Mouse (Mus musculus) embryonic stem cell, embryonic (primary cell): ENCODE measurements at regions not wholly inside any gene's neighbourhood (a gene's known extent, or its start where the extent isn't known, plus 50 kb on each side); places are given as distances from the start of the nearest gene placed in this dataset.

Experiments used
- CTCF ChIA-PET, 4 experiments: fragments of 300-600 bp in 2 of 4; fragments of 350-600 bp in 2 of 4; sonication (Branson Sonifier 250); formaldehyde crosslinking; loops; one replicate each; lab custom pipeline; 2022; ENCODE audit warnings: inconsistent platforms in 2 of 4; lab: Charles Lee
- POLR2A ChIA-PET, 4 experiments: fragments of 300-600 bp in 2 of 4; fragments of 350-600 bp in 2 of 4; sonication (Branson Sonifier 250); formaldehyde crosslinking; loops; one replicate each; lab custom pipeline; 2022; ENCODE audit warnings: antibody characterized with exemption in 4 of 4, inconsistent platforms in 1 of 4; lab: Charles Lee

DNA sequence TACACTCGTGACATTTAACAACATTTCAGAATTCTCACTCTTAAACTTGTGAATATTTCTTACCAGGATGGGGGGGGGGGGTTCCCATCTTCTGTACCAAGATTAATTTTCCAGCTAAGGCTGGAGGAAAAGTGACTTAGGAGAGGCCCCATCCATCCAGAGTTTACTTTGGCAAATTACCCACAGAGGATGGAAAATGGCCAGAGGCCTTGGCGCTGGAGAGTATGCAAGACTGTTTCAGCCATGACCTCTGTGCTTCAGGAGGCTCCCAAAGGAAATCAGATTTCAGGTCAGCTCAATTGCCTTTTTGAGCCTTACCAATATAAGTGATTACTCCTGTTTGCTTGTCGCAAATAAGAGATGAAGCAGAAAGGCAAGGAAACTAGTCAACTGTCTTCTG lies 143.4 kb upstream of the F930015N05Rik start:
- ChIA-PET CTCF (no interaction called here), POLR2A (no interaction called here)

DNA sequence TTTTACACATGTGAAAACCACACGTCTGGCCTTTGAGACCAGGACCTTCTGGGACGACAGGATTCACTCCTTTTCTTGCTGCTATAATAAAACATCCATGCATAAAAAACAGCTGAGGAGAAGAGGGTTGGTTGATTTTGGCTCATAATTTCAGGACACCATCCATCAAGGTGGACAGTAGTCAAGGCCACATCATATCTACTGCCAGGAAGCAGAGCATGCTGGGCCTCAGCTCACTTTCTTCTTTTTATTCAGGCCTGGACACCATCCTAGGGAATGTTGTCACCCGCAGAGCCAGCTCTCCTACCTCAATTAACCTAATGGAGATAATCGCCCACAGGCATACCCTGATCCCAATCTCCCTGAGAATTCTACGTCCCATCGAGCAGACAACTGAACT lies 149.6 kb upstream of the F930015N05Rik start:
- POLR2A ChIA-PET, result no interaction called here
- CTCF ChIA-PET, result no interaction called here

DNA sequence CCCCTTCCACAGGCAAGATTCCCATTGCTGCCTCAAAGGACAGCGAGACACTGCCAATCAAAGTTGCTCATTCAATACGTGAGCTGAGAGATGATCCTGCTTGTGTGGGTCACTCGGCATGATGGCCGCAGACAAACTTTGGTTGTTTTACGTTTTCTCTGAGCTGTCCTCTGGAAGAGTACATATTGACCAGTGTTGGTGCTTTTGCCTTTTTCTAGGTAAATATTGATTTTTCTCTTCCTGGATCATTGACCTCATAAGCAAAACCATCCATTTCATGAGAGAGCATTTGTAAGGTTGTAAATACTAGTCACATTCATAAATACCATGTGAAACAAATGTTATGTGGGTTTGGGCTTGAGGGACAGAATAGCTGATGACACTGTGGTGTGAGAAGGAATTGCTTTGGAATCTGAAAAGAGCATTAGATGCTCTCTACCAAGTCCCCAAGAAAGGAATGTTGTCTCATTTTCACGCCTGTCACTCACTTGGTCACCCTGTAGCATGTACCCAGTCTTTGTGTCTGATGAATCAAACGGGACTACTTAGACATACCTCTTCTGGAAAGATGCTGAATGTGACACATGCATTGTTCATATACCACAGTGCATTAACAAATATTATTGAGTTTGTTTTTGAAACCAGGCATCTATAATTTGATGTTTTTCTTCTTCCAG lies 150.7 kb upstream of the F930015N05Rik start:
- POLR2A ChIA-PET, result no interaction called here
- CTCF ChIA-PET, result no interaction called here

DNA sequence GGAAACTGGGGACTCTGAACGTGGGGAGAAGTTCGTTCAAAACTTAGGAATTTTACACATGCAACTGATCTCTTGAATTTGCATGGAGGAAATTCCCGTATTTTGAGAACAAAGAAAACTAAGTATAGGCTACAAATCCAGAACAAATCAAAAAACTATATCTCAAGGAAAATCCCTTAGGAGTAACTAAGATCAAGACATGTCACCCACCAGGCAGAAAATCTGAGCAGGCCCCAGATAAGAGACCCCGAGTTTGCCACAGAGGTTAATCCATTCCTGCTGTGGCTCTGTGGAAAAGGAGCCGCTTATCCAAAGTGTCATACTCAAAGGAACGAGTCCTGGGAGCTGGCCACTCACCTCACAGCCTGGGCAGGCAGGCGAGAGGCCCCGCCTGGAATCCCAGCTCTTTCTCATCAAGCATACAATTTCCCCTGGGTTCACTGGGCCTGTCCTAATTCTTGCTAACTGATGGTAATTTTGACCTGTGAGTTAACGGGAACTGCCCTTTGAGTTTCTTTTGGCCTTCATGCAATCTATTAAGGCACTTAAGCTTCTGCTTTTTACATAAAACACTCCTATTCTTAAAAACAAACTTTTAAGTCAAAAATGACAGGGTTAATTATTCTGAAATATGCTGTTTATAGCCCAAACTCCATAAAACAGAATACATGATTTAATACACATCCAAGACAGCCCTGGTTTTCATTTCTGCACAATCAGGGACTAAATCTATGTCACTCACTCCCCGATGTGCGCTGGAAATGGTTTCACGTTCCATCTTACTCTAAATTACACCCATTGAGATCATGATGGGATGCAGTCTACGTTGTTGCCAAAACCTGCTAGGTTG lies 151.5 kb upstream of the F930015N05Rik start:
- CTCF ChIA-PET, result no interaction called here

DNA sequence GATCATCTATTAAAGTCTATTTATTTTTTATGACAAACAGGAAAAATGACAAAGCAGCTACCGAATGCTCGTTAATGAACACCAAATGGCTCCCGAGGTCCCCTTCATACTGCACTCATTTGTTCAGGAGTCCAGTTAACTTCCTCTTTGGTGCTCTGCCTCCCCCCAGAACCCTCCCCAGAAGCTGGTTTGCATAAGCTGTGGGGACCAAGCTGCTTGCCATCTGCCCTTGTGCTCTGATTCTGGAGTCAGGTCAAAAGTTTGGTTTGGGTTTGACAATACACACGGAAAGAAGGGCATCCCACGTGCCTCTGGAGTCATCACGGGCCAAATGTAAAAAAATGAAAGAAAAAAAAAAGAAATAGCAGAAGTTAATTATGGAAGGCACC lies 152.1 kb upstream of the F930015N05Rik start:
- POLR2A ChIA-PET, result no interaction called here

More for the DNA sequence above, 151.5 kb upstream of the F930015N05Rik start:
- POLR2A ChIA-PET, result no interaction called here

DNA sequence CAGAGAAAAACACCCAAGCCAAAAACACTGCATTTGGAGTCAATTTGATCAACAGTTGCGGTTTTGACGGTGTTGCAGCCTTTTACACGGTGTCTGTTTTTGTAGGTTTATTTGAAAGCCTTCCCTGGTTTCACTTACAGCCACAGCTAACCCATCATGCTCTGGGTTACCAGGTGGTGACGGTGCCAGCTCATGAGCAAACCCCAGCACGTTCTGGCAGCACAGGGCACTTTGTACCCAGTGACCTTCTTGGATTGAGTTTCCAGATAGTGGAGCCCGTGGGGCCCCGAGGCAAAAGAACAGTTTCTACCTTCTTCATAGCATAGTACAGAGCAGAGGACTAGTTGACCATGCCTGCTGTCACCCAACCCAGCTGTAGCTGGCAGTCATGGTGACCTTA lies 152.6 kb upstream of the F930015N05Rik start:
- POLR2A ChIA-PET, result no interaction called here
- CTCF ChIA-PET, result interaction anchor here in 1 of 4 experiments (0.6 kb wide), 1 partner anchor 309 kb away, joined by 3 read pairs; no protein-coding TSS in a partner anchor

More for the DNA sequence above, 152.1 kb upstream of the F930015N05Rik start:
- CTCF ChIA-PET, result no interaction called here

DNA sequence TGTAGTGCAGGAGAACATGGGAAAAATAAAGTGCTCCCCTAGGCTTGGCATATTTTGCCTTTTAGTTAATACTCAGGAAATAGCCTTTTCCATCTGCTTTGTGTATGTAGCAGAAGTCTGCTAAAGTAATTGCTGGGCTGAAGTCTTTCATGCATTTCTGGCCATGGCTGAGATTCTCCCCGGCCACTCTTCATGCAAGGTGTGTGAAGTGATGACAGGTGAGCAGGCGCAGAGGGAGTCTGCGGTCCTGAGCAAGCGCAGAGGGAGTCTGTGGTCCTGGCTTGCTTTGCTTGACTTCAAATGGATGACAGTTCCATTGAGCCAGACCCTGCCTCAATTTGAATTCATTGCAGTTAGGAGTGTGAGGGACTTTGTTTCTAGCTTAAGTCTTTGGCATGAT lies 153.6 kb upstream of the F930015N05Rik start:
- ChIA-PET POLR2A (no interaction called here), CTCF (no interaction called here)

DNA sequence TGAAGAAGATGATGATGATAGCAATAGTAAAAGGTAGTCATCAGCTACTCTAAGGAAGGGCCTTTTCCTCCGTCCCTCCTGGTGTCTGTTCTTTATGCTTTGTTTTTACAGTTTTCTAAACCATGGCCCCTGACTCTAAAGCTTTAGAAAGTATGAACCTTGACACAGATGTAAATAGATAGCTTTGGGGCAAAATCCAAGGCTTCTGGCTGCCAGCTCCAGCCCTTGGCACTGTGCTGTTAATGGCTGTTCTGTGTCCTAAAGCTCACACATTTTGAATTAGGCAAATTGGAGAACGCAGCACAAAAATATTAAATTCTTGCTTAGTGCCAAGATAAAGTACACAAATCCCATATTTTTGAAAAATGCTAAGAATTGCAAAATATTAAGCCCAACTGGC lies 155.8 kb upstream of the F930015N05Rik start:
- POLR2A ChIA-PET, result no interaction called here

DNA sequence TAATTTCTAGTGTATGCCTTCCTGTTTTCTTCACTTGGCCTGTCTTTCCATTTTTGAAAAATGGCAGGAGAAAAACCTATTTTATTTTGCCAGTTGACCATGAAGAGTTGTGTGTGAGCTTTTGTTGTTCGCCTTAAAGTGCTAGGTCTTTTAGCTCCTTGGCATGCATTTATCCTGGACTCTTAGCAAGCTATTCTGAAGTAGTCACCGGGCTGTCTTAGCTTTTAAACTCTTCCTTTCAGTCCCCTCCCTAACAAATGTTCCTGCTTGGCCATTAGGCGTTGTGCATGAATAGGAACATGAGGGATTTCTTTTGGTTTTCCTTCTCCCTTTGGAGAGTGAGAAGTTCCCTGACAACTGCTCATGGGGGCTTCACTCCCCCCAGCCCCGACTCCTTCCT lies 160.9 kb upstream of the F930015N05Rik start:
- ChIA-PET POLR2A (no interaction called here), CTCF (no interaction called here)

More for the DNA sequence above, 155.8 kb upstream of the F930015N05Rik start:
- CTCF ChIA-PET, result no interaction called here

DNA sequence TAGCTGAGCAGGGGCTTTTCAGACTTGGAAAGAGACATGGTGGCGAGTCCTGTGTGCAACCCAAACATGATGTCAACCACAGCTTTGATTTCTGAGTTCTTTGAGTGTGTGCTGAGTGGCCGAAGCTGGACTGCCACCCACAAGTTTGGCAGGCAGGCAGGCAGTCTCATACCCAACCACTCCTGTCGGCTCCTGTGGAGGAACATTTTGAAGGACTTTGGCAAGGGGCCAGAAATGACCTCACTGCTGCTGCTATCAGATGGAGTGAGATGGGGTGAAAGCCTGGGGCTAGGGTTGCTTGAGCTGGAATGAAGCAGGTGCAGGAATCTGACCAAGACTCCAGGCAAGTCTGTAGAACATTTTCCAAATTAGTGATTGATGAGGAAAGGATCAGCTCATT lies 162.7 kb upstream of the F930015N05Rik start:
- CTCF ChIA-PET, result no interaction called here

DNA sequence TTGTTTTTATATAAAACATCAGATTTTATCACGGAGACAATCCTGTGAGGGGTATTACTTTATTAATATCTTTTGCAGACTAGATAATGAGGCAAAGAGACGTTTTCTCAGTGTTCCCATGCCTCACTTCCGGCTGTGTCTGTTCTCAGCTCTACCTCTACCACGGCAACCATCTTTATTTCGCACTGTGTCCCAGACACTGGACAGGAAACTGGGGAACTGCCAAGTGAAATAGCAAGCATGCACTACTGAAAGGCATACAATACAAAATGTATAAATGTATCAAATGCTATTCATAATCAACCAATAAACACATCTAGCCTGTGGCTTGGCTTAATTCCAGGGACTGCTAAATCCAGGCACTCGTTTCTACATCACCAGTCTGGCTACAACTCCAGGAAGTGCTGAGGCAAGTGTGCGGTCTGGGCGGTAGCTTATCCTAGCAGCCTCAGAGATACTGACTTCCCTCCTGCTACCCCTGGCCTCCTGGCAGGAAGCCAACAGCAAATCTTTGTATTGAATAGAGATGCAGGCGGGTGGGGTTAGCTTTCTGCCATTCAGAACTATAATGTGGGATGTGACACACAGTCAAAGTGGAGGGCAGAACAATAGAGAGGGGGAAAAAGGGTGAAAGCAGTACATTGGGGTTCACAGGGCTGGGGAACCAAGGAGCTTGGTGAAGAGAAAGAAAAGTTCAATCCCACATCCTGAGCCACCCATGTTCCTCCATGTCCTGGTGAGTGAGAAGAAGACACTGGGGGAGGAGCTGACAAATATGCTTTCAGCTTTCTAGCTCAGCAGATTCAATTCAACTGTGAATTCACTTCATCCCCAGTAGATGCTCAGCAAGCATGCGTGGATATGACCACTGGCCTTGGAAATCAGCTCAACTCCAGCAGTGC lies 164.0 kb upstream of the F930015N05Rik start:
- ChIA-PET CTCF (no interaction called here), POLR2A (no interaction called here)

More for the DNA sequence above, 162.7 kb upstream of the F930015N05Rik start:
- POLR2A ChIA-PET, result no interaction called here

DNA sequence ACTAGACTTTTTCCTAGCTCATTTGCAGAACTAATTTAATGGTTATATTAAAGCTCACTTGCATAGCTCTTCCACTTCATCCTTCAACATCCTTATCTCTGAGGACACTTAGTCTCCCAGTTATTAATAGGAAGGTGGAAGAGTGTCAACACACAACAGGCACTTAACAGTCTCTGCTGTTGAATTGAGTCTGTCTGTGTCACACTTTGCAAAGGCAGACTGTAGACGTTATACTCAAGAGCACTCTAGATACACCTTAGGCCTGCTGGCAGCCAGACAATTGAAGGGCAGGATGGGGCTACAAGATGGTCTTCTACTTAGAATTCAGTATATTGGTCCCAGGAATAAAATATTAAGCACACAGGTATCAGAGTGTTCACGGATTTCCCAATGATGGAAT lies 172.6 kb upstream of the F930015N05Rik start:
- POLR2A ChIA-PET, result no interaction called here
- CTCF ChIA-PET, result no interaction called here

DNA sequence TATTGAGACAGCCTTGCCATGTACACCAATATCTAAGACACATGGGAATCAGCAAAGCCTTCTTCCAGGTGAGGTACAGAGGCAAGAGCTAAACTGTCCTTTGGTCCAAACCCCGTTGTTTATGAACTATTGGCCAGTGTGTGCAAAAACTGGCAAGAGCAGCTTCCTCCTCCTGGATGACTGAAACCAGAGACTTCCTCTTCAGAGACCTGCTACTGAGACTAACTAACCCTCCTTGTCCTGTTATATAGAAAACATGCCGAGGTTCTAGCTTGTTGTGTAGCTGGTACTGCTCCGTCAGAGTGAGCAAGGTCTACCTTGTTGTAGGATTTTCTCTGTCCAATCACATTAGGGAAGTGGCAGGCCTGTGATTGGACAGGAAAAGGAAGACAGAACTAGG lies 174.3 kb upstream of the F930015N05Rik start:
- ChIA-PET CTCF (no interaction called here), POLR2A (no interaction called here)

DNA sequence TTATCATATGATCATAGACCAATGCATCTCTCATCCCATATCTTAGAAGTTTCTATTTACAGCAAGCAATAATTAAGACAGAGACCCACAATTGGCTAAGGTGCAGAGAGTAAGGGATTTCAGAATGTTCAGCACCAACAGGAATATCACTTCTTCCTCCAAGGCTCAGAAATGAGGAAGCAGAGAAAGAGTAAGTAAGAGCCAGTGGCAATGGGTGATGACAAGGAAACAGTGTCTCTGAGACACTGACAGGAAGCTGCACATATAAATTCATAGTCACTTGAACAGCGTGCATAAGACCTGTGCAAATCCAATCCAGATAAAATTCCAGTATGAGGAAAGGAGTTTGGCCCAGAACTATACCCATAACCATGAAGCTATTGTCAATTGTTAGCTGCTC lies 178.7 kb upstream of the F930015N05Rik start:
- ChIA-PET CTCF (no interaction called here), POLR2A (no interaction called here)

DNA sequence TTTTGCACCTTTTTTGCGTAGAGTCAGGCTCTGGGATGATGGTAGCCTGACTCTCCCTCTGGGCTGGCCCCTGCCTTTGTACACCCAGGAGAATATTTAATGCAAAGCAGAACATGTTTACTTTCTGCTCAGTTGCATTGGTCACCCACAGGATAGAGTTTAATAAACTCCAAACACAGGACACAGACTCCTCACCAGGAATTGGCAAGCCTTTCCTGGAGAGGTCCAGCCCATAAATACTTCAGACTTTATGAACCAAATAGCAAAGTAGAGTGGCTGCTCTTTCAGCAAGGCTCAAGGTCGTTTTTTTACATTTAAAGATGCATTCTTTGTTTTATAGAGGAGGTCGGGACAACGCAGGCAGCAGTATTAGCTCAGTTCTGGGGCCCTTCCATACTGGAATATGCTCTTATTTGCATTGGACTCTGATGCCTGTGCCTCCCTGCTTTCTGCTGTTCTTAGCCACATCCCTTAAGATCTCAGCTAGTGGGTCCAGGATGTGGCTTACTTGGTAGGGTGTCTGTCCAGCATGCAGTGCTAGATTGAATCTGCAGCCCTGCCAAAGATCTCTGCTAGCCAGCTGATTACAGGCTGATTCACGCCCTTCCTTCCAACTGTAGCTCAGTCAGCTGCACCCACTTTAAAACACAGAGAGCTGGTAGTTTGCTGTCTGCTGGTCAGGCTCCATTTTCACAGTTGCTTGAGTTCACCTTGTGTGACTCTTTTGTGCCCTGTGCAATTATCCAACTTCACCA lies 182.4 kb upstream of the F930015N05Rik start:
- POLR2A ChIA-PET, result no interaction called here
- CTCF ChIA-PET, result no interaction called here

DNA sequence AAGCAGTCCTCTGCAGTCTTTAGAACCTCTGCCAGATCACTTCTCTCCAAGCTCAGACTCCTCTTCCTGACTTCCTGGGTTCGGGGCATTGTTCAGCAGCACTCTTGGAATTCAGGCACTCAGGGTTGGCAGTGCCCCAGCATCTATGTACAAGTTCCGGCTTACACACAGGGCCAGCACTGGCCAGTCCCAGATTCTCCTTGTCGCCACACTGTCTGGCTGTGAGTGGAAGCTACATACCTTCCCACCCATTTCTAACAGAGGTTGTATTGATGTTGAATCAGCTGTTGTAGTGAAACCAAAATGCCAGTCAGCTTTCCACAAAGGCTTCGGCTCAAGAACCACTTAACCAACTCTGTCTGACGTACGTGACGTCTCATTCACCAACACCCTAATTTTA lies 190.7 kb upstream of the F930015N05Rik start:
- POLR2A ChIA-PET, result no interaction called here
- CTCF ChIA-PET, result no interaction called here

DNA sequence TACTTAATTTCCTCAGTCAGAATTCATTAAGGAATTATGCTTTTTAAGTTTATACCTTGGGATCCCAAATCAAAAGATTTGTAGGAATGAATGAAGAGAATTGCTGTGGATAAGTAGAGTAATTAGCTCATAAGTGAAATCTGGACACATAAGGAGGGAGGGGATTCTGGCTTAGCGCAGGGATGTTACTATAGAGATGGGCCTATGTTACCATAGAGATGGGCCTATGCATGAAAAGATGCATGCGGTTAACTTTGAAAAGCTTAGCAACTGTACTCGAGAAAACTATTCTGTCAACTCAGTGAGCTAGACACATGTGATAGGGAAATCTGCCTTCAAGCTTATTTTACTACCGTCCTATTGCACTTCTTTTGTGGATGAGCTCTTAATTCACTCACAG lies 204.5 kb upstream of the F930015N05Rik start:
- ChIA-PET CTCF (no interaction called here), POLR2A (no interaction called here)

DNA sequence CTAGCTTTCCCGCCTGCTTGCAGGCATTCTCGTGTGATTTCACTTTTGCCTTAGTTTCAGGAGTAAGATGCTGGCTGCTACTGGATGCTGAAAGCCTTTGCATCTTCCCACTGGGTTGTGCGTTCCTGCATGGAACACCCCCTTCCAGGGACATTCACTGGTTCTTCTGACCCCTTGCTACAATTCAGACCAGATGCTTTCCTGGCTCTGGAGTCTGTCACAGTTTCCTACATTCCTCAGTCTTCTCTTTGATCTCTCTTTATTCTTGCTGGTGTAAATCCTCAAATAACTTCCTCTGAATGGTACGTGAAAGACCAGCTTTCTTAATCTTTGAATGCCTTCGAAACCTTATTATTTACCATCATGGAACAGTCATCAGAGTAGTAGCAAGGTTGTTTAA lies 206.7 kb upstream of the F930015N05Rik start:
- ChIA-PET CTCF (interaction anchor here in 1 of 4 experiments (0.6 kb wide), 1 partner anchor 127 kb away, joined by 4 read pairs; no protein-coding TSS in a partner anchor), POLR2A (no interaction called here)

DNA sequence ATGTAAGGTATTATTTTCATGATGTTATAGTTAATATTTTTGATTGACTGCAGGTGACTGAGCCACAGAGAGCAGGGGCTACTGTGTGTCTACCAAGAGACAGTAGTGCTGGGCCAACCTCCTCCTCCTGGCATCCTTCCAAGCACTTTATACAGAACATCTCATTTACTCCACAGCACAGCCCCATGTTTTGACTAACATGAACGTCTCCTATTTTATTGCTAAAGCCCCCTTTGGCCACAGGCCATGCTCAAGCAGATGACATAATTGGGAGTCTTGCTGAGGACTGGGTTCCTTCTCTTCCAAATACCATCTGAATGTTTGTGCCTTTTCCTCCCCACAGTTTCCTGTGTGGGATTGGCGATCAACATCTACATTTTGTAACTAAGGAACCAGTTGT lies 211.5 kb upstream of the F930015N05Rik start:
- CTCF ChIA-PET, result no interaction called here
- POLR2A ChIA-PET, result no interaction called here
